Mouse (Mus musculus) megakaryocyte progenitor cell, adult 5-6 weeks (primary cell): ENCODE data around the gene Sbf2. TPM values are rescaled to one million over a fixed set of nuclear protein-coding genes. Genes with fewer than 3 reads are reported as not detected.

Experiments used
- ATAC-seq: replicated peaks from 2 replicates; pipeline ENCODE4 v1.8.0; 2016; ENCODE audit warnings: mild to moderate bottlenecking, moderate TSS enrichment, inconsistent platforms; ENCODE audit not compliant: poor library complexity
- total RNA-seq, 2 experiments: library from RNA; stranded (forward) in 1 of 2; stranded (reverse) in 1 of 2; fragments of 157-497, 149-512 nt in 1 of 2; fragments of 200-1000 nt in 1 of 2; gene quantifications; 2 replicates each; pipeline versions ENCODE4 v1.2.3 to v1.2.4; 2015 to 2017

Gene Sbf2
- total RNA-seq, 2 experiments from 2014 or later, result 0.46 to 1.6 TPM

DNA sequence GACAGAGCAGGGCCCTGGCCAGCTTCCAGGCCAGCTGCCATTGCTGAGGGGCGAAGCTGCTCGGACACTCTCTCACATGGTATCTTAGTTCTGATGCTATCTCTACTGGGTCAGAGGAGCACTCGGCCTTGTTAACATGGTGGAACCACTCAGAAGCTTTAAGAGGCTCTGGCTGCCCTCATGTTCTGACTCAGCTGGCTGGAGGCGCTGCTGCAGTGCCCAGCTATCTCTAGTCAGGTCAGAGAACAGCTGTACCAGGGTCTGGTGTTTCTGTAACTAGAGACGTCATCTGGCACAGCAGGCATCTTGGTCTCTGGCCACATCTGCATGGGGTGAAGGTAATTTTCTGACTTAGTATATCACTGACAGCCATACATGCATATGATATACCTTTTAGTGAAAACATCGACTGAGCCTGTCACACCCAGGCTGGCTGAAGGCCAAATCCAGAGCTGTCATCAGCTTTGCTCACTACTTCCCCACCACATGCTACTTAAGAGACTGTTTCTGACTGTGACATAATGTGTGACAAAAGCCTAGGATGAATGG is 295.7 kb downstream of the Sbf2 start:
- ATAC-seq, result peak; percentile 42

DNA sequence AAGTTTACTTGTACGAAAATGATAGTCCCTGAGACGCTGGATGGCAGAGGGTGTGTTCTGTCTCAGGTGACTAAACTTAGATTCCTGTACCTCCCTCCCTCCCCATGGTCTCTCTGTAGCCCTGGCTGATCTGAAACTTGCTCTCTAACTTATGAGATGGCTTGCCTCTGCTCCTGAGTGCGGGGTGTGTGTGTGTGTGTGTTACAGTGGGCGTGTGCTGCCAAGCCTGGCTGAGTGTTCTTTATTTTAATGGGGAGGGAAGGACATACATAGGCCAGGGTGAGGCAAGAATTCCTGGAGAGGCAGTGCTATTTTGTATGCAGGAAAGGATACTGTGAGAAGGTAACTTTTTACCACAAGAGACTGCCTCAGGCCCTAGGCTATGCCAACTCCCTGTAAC is 297.3 kb downstream of the Sbf2 start:
- ATAC-seq, result no peak

DNA sequence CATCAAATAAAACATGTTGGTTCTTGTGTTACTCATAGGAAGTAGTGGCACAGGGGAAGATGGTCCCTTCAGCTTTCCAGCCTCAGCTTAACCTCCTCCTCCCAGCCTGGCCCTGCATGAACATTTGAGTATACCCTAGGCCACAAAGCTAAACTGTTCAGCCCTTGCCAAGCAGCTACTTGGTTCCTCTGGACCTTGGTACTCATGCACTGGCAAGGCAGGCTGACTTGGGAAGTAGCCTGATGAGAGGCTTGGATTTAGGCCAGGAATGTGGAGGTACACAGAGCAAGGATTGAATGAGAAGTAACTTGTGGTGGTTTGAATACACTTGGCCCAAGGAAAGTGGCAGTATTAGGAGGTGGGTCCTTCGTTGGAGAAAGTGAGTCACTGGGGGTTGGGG is 299.4 kb downstream of the Sbf2 start:
- no peak for ATAC-seq

GRCm38 (mm10) chr7:110314401-110314890 is 300.3 kb downstream of the Sbf2 start:
- no peak for ATAC-seq

DNA sequence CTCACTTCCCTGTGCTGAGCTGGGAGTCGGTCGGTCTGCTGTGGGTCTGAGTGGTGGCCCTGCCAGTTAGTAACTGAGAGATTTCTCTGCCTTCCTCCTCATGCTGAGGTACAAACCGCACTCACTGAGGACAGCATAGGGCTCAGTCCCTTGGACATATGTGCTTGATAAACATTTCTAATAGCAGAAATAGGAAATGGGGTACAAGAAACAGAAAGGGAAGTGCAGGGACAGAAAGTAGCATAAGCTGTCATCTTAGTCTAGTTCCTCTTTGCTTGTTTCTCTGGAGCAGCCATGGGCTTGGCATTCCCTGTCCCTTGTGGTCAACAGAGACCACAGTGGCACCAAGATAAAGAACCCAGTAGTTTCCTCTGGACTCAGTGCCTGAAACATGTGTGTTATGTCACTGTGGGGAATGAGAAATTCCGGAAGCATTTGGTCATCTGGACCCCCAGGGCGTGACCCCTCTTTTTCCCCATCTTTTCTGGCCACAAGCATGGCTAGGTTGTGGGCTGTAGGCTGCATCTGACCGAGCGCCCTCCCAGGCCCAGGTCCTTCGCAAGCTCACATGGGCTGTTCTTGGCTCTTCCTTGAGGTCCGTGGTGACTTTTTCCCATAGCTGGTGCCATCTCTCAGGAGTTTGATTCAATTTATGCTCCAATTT is 301.2 kb downstream of the Sbf2 start:
- peak; percentile 94 for ATAC-seq

GRCm38 (mm10) chr7:110309246-110309645 is 305.5 kb downstream of the Sbf2 start:
- no peak for ATAC-seq

GRCm38 (mm10) chr7:110307741-110308140 is 307.0 kb downstream of the Sbf2 start:
- ATAC-seq, result no peak

DNA sequence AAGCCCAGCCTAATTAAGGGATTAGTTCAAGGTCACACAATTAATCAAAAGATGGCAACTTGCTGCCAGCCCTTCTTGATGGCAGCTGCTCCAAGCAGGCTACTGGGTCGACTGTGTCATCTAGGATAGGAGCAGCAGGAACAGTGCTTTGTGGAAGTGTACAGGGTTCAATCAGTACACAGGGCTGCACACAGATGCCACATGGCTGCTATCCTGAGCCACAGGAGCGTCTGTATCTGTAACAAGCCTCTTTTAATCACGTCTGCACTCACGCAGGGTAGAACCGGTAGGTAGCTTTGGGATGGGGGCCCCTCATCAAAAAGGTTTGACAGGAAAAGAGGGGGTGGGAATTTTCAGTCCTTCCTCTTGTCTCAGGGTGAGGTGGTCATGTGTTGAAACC is 308.4 kb downstream of the Sbf2 start:
- ATAC-seq, result no peak

GRCm38 (mm10) chr7:110305486-110305885 is 309.2 kb downstream of the Sbf2 start:
- ATAC-seq, result no peak

- no peak for ATAC-seq
Measured at GRCm38 (mm10) chr7:110302886-110303285, 311.8 kb downstream of the Sbf2 start.

- no peak for ATAC-seq
Measured at GRCm38 (mm10) chr7:110298739-110299410, 315.8 kb downstream of the Sbf2 start.

DNA sequence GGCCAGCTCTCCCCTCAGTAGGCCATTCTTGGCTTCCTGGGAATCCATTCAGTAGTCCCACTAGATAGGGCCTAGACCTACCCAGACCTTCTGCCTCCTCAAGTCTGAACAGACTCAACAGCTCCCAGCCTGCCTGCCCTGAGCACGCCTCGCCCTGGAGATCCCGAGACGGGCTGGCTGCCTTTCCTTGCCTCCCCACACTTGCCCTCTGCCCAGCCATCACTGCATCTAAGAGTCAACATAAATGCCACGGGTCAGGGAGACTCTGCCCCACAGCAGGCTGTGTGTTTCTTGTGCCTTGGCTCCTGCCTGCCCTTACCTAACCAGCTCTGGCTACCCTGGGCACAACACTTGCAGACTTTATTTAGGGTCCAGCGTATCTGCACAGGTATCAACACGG is 316.6 kb downstream of the Sbf2 start:
- ATAC-seq, result no peak

- no peak for ATAC-seq
Measured at GRCm38 (mm10) chr7:110297611-110298010, 317.1 kb downstream of the Sbf2 start.

DNA sequence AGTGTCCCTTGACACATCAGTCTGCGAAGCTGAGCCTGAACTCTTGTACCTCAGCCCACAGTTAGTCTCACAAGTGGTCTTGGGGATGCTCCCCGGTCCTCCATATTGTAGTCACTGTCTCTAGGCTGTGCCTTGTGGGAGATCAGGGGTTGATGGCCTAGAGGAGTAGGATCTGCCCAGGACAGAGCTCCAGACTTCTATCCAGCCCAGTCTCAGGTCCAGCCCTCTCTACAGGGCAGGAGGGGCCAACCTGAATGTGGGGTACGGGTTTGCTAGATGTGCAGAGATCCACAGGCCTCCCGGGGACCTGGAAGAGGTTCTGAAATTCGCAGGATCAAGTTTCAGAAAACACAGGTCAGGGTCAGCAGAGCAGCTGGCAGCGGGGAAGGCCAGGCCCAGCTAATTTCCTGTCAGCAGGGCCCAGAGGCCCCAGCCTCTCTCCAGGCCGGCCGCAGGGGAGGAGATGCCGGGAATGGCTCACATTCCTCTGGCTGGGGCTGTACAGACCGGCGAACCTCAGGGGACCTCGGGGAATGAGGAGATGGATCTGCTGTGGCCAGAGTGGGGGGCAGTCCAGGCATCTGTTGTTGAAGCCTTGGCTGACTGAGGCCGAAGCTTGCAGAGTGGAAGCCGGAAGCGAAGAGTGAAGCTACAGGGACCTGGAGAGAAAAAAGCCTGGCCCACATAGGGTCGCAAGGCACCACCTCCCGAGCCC is 317.7 kb downstream of the Sbf2 start:
- ATAC-seq, result no peak

DNA sequence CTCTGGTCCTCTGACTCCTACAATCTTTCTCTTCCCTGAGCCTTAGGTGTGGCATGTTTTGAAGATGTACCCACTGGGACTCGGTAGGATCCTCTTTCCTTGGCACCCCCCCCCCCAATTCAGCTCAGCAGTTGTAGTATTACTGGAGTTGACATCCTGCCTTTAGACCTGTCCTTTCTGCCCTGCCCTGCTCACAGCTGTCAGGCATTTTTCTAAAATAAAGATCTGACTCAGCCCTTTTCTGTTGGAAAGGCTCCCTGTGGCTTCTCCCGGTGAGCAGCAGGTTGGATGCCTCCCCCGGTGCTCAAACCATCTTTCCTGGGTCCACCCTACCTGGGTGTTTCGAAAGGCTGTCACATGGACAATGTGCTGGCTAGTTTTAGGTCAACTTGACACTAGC is 325.1 kb downstream of the Sbf2 start:
- ATAC-seq, result no peak

- ATAC-seq, result no peak
Measured at GRCm38 (mm10) chr7:110288731-110289191, 326.0 kb downstream of the Sbf2 start.

GRCm38 (mm10) chr7:110288191-110288604 is 326.5 kb downstream of the Sbf2 start:
- no peak for ATAC-seq

DNA sequence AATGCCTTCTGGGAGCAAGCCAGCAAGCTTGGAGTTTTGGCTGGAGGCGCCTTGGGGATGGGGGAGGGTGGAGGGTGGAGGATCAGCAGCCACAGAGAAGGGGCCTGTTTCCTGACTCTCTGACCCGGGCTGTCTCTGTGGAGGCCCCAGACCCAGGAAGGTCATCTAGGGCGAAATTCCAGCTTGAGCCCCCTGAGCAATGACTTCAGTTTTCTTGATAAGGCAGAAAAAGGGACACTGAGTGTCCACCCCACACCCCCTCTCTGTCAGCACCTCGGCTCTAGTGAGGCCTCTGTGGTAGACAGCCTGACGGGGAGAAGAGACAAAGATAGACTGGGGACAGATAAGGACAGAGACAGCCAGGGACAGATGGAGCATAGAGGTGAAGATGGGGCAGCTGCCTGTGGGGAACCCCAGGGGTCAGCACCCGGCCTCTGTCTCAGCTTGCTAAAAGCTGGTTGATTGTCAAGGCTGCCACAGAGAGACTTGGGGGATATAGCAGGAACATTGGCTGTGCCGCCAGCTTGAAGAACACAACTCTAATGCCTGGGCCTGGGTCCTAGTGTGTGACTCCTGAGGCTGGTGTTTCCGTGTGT is 327.1 kb downstream of the Sbf2 start:
- ATAC-seq, result no peak

- peak; percentile 79 for ATAC-seq
Measured at GRCm38 (mm10) chr7:110286838-110287475, 327.8 kb downstream of the Sbf2 start.

DNA sequence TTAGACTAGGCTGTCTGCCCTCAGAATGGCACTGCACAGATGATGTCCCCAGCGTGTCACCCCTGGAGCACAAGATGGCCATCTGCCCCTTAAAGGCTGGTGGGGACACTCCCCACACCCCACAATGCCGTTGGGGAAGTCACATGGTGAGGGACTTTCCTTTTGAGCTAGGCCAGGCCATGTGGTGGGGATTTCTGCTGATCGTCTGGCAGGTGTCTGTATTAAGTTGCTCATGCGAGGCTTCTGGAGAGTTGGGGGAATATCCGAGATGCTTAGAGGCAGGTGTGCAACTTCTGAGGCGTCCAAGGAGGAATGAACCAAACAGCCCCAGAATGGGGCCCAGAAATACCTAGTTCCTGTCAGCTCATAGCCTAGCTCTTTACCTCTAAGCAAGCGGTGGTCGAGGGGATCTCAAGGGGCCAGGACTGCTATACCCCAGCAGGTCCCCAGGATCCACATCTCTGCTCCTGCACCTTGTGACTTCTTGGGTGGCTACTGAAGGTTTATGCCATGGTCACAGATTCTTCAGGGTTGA is 328.5 kb downstream of the Sbf2 start:
- ATAC-seq, result no peak

DNA sequence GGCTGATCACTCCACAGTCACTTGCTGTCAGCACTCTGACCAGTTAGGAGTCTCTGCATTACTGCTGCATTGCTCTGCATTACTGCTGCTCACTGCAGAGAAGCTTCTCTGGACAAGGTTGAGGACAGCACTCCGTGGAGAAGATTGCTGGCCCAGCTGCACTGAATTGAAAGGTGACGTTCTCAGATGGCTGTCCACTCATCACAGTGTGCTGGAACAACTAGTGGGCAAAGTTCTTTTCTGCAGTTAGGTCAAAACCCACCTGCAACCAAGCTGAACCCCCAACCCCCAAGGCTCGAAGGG is 328.9 kb downstream of the Sbf2 start:
- ATAC-seq, result no peak
